ENCODE assay signal across 8 mouse cellular contexts in the genomic region with DNA sequence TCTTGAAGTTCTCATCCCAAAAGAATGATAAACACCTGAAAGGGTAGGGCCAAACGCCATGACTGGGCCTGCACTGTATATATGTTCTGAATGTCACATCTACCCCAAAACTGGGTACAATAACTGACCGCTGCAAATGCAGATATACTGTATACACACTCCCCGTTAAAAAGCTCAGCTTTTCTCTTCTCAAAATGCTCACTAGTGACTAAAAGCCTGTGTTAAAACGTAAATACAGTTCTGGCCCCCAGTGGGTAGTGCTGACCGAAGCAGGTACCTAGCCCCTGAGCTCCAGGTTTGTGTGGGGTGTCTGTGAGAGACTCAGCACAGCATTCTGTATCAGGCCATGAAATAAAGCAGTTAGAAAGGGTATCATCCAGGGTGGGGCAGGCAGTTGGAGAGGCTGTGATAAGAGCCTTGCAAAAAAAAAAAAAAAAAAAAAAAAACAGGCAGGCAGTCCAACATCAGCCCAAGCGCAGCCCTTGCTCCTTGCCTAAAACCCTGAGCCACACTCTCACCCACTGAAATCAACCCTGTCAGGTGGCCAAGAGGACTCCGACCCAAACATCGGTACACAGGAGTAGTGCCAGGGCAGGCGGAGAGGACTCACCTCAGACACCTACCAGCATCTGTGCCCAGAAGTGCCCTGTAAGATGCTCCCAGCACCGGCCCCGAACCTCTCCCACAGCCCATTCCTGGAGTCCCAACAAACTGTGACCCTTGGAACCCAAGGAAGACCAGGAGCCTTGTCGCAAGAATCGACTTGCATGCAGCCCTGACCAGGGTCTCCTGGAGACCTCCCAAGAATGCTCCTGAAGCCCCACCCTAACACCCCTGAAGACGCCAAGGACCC. TPM values are rescaled to one million over a fixed set of nuclear protein-coding genes. Genes with fewer than 3 reads are reported as not detected.
DNase-seq lines count a peak whose midpoint lies in the region; ATAC-seq and TF ChIP-seq lines count a peak whose summit lies in the region.

No protein-coding gene starts in this region.

- H3K36me3 ChIP-seq in thymus, adult 2 months (ENCODE audit: control insufficient read depth, insufficient read depth, low read length), result no peaks in the 10 kb centered on the region
- peaks cover 12% of the 10 kb centered on the region; the same call in 1 of the 2 replicates for H3K36me3 ChIP-seq in forebrain, embryonic 12.5 days (replicated peaks)
- H3K36me3 ChIP-seq in intestine, postnatal 0 days (ENCODE audit: control insufficient read depth, insufficient read depth), result no peaks in the 10 kb centered on the region
- peaks cover 6% of the 10 kb centered on the region; the same call in 1 of the 2 replicates for H3K36me3 ChIP-seq in macrophage (ENCODE audit: inconsistent target)

- H3K27ac ChIP-seq in thymus, adult 2 months (ENCODE audit: control insufficient read depth, insufficient read depth, low read length), result no peak overlapping the region
- H3K27ac ChIP-seq in forebrain, embryonic 12.5 days, result 0 out of 2 replicates have a peak overlapping the region, but pooled peaks have one; percentile 70
- H3K27ac ChIP-seq in intestine, postnatal 0 days (ENCODE audit: low read depth, low read length), result no peak overlapping the region
- peak overlapping the region; percentile 73 for H3K27ac ChIP-seq in macrophage

- peak; percentile 12 for DNase-seq in thymus, adult 2 months
- DNase-seq in thymus, postnatal 10 days (ENCODE audit: low spot score in 2 of 2), result no peak
- DNase-seq in left cerebral cortex, postnatal 14 days (ENCODE audit: low spot score in 2 of 2), result no peak
- DNase-seq in layer of hippocampus, postnatal 14 days (ENCODE audit: low spot score in 2 of 2), result no peak
- DNase-seq in gastrocnemius, postnatal 4 days (ENCODE audit: low spot score in 2 of 2), result no peak

- peak overlapping the region; percentile 59 for H3K4me3 ChIP-seq in thymus, adult 2 months (ENCODE audit: control insufficient read depth, insufficient read depth, low read length)
- H3K4me3 ChIP-seq in forebrain, embryonic 12.5 days (replicated peaks), result peak overlapping the region; percentile 72
- peak overlapping the region; percentile 66 for H3K4me3 ChIP-seq in intestine, postnatal 0 days (ENCODE audit: low read depth, low read length)
- H3K4me3 ChIP-seq in macrophage (ENCODE audit: inconsistent target), result peak overlapping the region; percentile 97

- no peaks in the 10 kb centered on the region for H3K27me3 ChIP-seq in thymus, adult 2 months (ENCODE audit: control insufficient read depth, insufficient read depth, low read length)
- H3K27me3 ChIP-seq in forebrain, embryonic 12.5 days, result no peaks in the 10 kb centered on the region; the same call in 1 of the 2 replicates
- H3K27me3 ChIP-seq in intestine, postnatal 0 days (replicated peaks; ENCODE audit: control insufficient read depth, insufficient read depth, low read length), result no peaks in the 10 kb centered on the region

- intact Hi-C loops in left cerebral cortex, postnatal 14 days (cut with DNase I), result no loop called here

- 81% methylated on average over 14 of the region's 14 CpGs for WGBS in thymus, adult 2 months
- 54% methylated on average over 14 of the region's 14 CpGs for WGBS in forebrain, embryonic 12.5 days
- WGBS in intestine, postnatal 0 days, result 52% methylated on average over 14 of the region's 14 CpGs
- 77% methylated on average over 14 of the region's 14 CpGs for WGBS in macrophage (ENCODE audit: missing documents)

- H3K9ac ChIP-seq in forebrain, embryonic 12.5 days, result peak overlapping the region; percentile 74
- no peak overlapping the region for H3K9ac ChIP-seq in intestine, postnatal 0 days (ENCODE audit: low read depth, low read length)

- H3K79me2 ChIP-seq in macrophage (ENCODE audit: inconsistent target), result peaks cover 51% of the 10 kb centered on the region

- no peak for TF ChIP-seq CTCF in thymus, adult 2 months (IDR thresholded peaks at IDR 0.05; ENCODE audit: borderline replicate concordance, control insufficient read depth, extremely low read depth, insufficient read depth, low read length, poor library complexity)
- no peak for TF ChIP-seq CTCF in intestine, postnatal 0 days (IDR thresholded peaks at IDR 0.05; ENCODE audit: low read depth)

- H3K4me2 ChIP-seq in forebrain, embryonic 12.5 days, result peak overlapping the region; percentile 80
- H3K4me2 ChIP-seq in intestine, postnatal 0 days (replicated peaks; ENCODE audit: low read depth), result peak overlapping the region; percentile 81

- H3K9me3 ChIP-seq in forebrain, embryonic 12.5 days, result no peaks in the 10 kb centered on the region
- H3K9me3 ChIP-seq in intestine, postnatal 0 days (ENCODE audit: control insufficient read depth), result no peaks in the 10 kb centered on the region

- no peak for TF ChIP-seq POLR2A in thymus, adult 2 months (IDR thresholded peaks at IDR 0.05; ENCODE audit: control insufficient read depth, extremely low read depth, insufficient read depth, low read length, poor library complexity)

- 0 out of 2 replicates have a peak, but pooled peaks have one; percentile 15 for ATAC-seq in forebrain, embryonic 12.5 days (ENCODE audit: low FRiP score)
- ATAC-seq in intestine, postnatal 0 days, result no peak

- peaks cover 17% of the 10 kb centered on the region for H3K4me1 ChIP-seq in thymus, adult 2 months (replicated peaks; ENCODE audit: control insufficient read depth, insufficient read depth, low read length)
- peaks cover 34% of the 10 kb centered on the region for H3K4me1 ChIP-seq in forebrain, embryonic 12.5 days
- no peaks in the 10 kb centered on the region for H3K4me1 ChIP-seq in intestine, postnatal 0 days (replicated peaks; ENCODE audit: control insufficient read depth, insufficient read depth, low read length)

RNA-seq across cellular contexts. Expression of a gene that starts 1.0 kb away (rescaled TPM):
- 24.1 and 27.2 TPM in 2 replicates for polyA plus RNA-seq in thymus, adult 2 months (2012; rRNA removed)
- polyA plus RNA-seq in forebrain, embryonic 12.5 days (2016; fragmentation: Nextera tagmentation; extraction: Ambion mirVana), result 23.1 and 25.7 TPM in 2 replicates
- polyA plus RNA-seq in intestine, postnatal 0 days (2015; fragmentation: Nextera tagmentation; extraction: Ambion mirVana), result 8.7 and 12.3 TPM in 2 replicates
- total RNA-seq in macrophage (2018; cell fraction: chromatin; rRNA removed), result 100 to 1,000 TPM in 14 of 26 experiments, 10 to 100 TPM in 12; 11.6 to 284 (median 101) TPM
- 10 to 100 TPM; 25.0 to 73.9 (median 47.2) TPM for total RNA-seq in macrophage (2018; cell fraction: cytosol; rRNA removed)
- total RNA-seq in macrophage (2018; cell fraction: nucleus; rRNA removed), result 100 to 1,000 TPM in 4 of 26 experiments, 10 to 100 TPM in 22; 19.4 to 149 (median 75.9) TPM
- 27.3 to 62.9 TPM (median 37.2 TPM) in 3 replicates for polyA plus RNA-seq in macrophage (2018)
- total RNA-seq in left cerebral cortex, postnatal 14 days (2021), result 10 to 100 TPM; 23.4 to 23.9 TPM
- total RNA-seq in layer of hippocampus, postnatal 14 days (2021), result 10 to 100 TPM; 31.0 to 33.1 TPM
- 10 to 100 TPM; 24.5 to 29.0 TPM for total RNA-seq in gastrocnemius, postnatal 4 days (2021)

RNA-seq across cellular contexts. Expression of a gene that starts 12.5 kb away (rescaled TPM):
- 145 and 165 TPM in 2 replicates for polyA plus RNA-seq in thymus, adult 2 months (2012; rRNA removed)
- polyA plus RNA-seq in forebrain, embryonic 12.5 days (2016; fragmentation: Nextera tagmentation; extraction: Ambion mirVana), result 821 and 873 TPM in 2 replicates
- polyA plus RNA-seq in intestine, postnatal 0 days (2015; fragmentation: Nextera tagmentation; extraction: Ambion mirVana), result 191 and 196 TPM in 2 replicates
- total RNA-seq in macrophage (2018; cell fraction: chromatin; rRNA removed), result 100 to 1,000 TPM in 1 of 26 experiments, 10 to 100 TPM in 23, 1 to 10 TPM in 2; 6.6 to 236 (median 19.2) TPM
- 100 to 1,000 TPM in 10 of 26 experiments, 10 to 100 TPM in 16; 70.3 to 139 (median 95.6) TPM for total RNA-seq in macrophage (2018; cell fraction: cytosol; rRNA removed)
- 10 to 100 TPM; 19.2 to 73.2 (median 35.2) TPM for total RNA-seq in macrophage (2018; cell fraction: nucleus; rRNA removed)
- 57.8 to 345 TPM (median 123 TPM) in 3 replicates for polyA plus RNA-seq in macrophage (2018)
- total RNA-seq in left cerebral cortex, postnatal 14 days (2021), result 100 to 1,000 TPM; 146 to 149 TPM
- 100 to 1,000 TPM; 153 to 155 TPM for total RNA-seq in layer of hippocampus, postnatal 14 days (2021)
- 100 to 1,000 TPM; 105 to 111 TPM for total RNA-seq in gastrocnemius, postnatal 4 days (2021)

RNA-seq across cellular contexts. Expression of a gene that starts 54.0 kb away (rescaled TPM):
- polyA plus RNA-seq in thymus, adult 2 months (2012; rRNA removed), result 0.11 and 0.17 TPM in 2 replicates
- polyA plus RNA-seq in forebrain, embryonic 12.5 days (2016; fragmentation: Nextera tagmentation; extraction: Ambion mirVana), result 1.00 and 1.3 TPM in 2 replicates
- 0.13 and 0.34 TPM in 2 replicates for polyA plus RNA-seq in intestine, postnatal 0 days (2015; fragmentation: Nextera tagmentation; extraction: Ambion mirVana)
- total RNA-seq in macrophage (2018; cell fraction: chromatin; rRNA removed), result not detected
- total RNA-seq in macrophage (2018; cell fraction: cytosol; rRNA removed), result not detected
- not detected for total RNA-seq in macrophage (2018; cell fraction: nucleus; rRNA removed)
- not detected in 3 replicates for polyA plus RNA-seq in macrophage (2018)
- total RNA-seq in left cerebral cortex, postnatal 14 days (2021), result 100 to 1,000 TPM; 135 to 155 TPM
- total RNA-seq in layer of hippocampus, postnatal 14 days (2021), result 100 to 1,000 TPM; 121 to 132 TPM
- total RNA-seq in gastrocnemius, postnatal 4 days (2021), result under 1 TPM; 0.20 to 0.21 TPM

Comparison
In these comparisons a context has a peak if more than half of its experiments do, and no peak if none do; other contexts are left out.
1. H3K27ac ChIP-seq: peak in forebrain, embryonic 12.5 days (single experiment) and macrophage (single experiment); none in thymus, adult 2 months (single experiment) and intestine, postnatal 0 days (single experiment).
2. Peak in every context shown above with its lines, with median percentiles within 50 percentile points of each other: H3K4me3 ChIP-seq.